Mouse (Mus musculus) skeletal muscle tissue, adult 2 months (tissue): ENCODE measurements around the gene D030056L22Rik.

ENCODE experiments used
- DNase-seq: peaks from one replicate; pipeline ENCODE4 v3.0.0-alpha.2; 2012; ENCODE audit warnings: low read depth, low spot score

Gene D030056L22Rik

DNA sequence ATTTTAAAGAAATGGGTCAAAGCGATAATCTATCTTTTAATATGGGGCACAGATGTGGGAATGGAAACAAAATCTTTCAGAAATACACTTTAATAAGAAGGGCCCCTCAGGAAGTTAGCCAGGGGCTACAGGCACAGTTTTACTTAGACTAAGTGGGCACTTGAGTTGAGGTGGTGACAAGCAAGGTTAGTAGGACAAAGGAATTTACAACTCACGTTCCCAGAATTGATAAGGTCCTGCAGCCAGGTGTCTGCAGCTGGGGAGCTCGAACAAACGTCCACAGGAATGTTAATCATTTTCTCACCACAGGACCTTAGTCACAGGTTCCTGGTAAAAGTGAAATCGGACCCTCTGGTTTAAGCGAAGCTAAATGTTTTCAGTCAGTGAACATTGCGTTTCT is 18.1 kb downstream of the D030056L22Rik start:
- no peak for DNase-seq

DNA sequence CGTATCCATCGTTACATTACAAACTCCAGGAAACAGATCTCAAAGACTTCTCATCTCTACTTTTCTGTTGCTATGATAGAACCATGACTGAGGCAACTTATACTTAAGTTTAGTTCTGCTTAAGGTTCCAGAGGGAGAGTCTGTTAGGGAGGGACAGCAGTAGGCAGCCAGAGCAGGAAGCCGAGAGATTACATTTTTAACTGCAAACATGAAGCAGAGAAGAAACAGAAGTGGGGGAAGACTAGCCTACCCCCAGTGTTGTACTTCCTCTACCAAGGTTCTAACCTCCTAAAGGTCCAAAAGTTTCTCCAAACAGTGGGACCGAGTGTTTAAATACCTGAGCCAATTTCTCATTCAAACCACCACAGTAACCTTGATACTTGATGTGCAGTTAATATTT is 22.9 kb downstream of the D030056L22Rik start:
- DNase-seq = no peak

DNA sequence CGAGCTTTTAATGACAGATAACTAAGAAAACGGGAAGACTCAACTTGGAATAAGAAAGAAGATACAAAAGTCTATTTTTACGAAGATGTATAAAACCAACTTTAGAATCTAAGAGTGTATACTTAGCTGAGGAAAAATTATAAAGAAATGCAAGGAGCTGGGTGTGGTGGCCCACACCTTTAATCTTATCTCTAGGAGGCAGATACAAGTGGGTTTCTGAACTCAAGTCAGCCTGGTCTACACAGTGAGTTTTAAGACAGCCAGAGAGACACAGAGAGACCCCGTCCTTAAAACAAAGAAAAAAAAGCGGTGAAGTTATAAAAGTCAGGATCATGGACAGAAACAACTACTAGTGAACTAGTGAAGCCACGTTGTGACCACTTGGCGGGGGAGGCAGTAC is 26.2 kb downstream of the D030056L22Rik start:
- no peak for DNase-seq

DNA sequence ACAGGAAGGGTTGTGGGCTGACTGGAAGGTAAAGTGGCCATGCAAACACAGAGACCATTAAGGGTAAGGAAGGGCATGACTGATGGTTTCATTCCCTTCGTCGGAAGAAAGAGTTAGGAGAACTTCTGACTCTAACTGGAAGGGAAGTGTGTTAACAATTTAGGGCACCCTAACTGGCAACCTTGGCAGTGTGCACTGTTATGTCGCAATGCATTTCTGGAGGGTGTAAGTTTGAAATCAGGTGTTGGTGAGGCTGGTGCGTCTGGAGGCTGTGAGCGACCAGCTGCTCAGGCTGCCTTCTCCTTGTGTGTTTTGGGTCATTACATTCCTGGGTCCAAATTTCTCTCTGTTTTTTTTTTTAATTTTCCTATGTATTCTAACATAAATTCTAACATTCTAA is 31.0 kb downstream of the D030056L22Rik start:
- no peak for DNase-seq

DNA sequence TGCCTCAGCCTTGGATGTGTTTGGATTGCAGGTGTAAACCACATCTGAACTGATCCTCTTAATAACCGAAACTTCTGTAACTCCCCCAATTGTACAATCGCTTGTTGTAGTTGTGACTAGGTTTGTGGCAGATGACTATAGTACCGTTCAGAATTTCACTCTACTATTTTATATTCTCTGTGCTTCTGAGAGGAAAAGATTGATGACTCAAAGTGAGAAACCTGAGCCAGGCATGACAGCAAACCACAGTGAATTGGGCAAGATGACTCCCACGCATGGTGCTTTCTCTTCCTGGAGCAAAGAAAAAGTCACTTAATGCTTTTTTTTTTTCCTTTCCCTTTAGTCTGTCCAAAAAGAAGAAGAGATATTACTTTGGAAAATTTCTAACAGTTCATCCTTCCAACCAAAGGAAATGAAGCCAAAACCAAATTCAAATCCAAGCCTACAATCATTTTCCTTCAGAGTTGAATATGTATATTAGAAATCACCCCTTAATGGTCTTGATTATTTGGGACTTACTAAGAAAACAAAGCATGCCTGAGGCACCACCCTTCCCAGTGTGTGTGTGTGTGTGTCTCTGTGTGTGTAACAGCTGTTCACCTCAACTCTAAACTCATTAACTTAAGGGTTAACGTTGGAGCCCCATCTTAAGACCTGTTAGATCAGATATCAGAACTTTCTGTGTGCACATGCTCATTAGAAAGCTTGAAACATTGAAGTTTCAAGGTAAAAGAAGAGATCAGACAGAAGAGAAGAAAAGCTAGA is 33.8 kb downstream of the D030056L22Rik start:
- DNase-seq = peak; percentile 10

DNA sequence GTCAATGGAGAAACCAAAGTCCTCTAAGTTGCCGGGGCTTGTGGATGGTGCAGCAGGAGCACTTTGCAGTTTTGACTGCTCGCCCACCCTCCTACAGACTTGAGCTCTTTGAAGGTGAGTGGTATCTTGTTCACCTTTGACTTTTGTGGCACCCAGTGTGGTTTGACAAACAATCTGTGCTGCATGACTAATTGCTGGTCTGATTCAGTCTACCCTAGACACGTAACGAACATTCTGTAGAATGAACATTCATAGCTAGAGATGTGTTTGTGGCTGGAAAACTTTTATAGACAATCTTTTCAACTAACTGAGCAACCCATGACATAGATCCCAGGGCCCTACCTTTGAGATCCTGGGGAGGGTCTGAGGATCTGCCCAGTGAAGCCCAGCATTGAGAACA is 34.4 kb downstream of the D030056L22Rik start:
- no peak for DNase-seq

DNA sequence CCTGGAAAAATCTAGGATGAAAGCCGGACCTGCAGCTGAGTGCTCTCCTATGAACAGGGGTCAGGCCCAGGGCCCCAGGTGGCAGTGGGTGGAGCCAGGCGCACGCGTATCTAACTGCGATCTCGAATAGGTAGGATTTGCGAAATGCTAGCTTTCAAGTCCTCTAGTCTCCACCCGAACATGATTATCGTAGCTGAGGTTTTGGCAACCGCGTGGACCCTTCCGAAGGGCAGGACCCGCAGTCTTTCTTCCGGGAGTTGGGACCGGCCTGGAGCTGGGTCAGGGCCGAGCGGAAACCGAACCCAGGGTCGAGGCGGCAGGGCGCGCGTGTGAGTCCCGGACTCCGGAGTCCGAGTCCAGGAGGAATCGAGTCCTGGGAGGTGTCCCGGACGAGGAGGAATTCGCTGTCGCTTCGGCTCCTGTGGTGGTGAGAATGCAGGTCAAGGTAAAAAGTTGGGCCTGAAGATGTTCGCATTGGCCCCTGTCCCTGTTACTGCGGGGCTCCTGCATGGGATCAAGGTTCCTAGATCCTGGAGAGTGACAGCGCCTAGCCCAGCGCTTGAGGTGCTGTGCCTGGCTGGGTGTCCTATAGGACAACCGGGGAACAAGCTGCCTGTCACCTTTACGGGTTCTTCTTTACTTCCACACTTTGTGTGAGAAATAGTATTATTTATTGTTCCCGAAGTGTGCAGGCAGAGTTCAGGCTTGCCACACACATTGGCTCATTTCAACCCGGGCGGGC is 36.8 kb downstream of the D030056L22Rik start, which contains the start of gene Trpm6:
TSS of gene Trpm6 (plus strand) at position 386 of the 742 bp plus-strand sequence.
- no peak for DNase-seq

DNA sequence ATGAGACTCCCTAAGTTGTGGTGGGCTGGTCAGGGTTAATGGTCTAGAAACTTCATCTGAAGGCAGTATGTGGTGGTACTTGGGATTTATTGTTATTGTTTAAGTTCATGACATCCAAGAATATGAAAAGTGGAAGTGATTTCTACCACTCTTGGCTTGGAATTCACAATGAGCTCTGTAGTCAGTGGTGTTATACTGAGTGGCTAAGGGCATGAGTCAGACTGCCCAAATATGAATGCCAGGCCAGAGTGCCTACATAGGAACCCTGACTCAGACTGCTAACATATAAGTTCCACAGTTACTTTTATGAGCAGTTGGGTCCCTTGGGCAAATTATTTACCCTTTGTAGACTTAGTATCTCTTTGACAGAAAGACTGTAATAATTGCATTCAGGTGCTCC is 44.2 kb downstream of the D030056L22Rik start:
- no peak for DNase-seq

DNA sequence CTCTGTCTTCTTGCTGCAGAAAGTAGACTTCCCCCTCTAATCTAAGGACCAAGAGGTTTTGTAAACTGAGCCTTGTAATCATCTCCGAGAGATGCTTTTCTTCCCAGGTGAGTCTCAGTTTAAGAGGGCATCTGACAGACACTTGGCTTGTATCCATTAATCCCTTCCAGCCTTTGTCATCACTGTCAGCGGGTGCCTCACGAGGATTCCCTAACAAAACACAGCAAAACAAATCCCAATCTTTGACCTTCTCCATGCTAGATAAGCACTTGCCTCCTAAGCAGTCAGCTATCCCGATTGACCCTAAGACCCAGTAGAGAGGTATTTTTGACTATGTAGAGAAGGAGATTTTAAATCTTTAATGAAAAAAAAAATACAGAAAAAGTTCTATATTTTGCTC is 44.7 kb downstream of the D030056L22Rik start:
- DNase-seq = no peak

DNA sequence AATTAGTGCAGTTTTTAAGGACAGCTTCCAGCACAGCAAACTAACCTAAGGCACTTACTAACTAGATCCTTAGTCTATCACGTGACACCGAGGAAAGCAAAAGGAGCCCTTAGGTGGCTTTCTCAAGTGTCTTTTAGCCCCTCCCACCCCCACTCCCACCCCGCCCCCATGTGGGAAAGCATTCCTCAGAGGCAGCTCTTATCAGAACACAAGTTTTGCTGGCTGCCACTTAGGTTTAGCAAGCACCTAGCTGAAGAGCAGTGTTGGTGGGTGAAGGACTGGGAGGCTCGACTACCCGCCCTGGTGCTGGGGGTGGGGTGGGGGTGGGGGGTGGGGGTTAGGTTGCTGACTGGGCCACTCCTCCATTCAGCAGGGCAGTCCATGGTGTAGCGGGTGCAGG is 45.3 kb downstream of the D030056L22Rik start:
- DNase-seq = no peak

DNA sequence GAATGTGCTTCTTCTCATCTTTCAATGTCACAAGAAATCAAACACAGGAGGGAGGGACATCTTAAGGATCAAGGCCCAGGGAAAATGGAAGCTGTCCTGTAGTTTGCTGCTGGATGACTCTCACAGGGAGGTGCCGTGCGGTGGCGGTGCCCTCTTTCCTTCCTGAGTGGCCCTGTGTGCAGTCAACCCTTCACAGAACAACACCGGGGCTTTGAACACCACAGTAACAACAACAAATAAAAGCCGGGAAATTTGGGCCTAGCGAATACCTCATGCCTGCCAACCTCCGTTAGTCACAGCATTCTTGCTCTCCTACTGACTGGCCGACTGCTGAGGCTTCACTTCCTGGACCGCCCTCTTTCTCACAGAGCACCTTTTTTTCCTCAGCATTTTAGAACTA is 45.9 kb downstream of the D030056L22Rik start:
- no peak for DNase-seq

DNA sequence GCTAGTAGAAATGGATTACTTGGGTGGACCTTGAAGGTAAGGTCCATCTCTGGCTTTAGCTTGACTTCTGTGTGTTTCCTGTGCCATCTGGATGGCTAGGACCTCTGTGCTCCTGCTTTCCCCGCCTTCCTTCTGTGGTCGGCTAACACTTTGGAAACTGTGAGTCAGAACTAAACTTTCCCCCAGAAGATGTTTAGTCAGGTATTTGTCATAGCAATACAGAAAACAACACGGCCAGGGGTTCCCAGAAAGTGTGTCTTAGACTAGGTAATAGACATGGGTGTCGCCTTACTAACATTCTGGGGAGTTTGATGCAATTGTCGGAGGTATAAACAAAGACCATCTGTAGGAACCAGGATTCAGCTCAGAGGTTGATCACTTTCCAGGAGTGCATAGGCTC is 53.4 kb downstream of the D030056L22Rik start:
- no peak for DNase-seq
